Mouse (Mus musculus) embryonic facial prominence, embryonic 12.5 days (tissue): Measurements from ENCODE around the gene Zranb1. TPM values are rescaled to one million over a fixed set of nuclear protein-coding genes. Genes with fewer than 3 reads are reported as not detected.

Source experiments
- ATAC-seq: fragments of 200-750 bp; cut with Nextera tagmentation; 2 replicates; pipeline ENCODE4 v1.8.0; 2017; ENCODE audit not compliant: insufficient number of reproducible peaks, insufficient read depth, low FRiP score, low TSS enrichment
- H3K27ac ChIP-seq: fragments of 300-500 bp; sonication (generic); 2 replicates; pipeline ENCODE4 v1.5.1; 2016; ENCODE audit warnings: mild to moderate bottlenecking
- H3K27me3 ChIP-seq: fragments of 300-500 bp; sonication (generic); 2 replicates; pipeline ENCODE4 v1.6.1; 2016; ENCODE audit warnings: mild to moderate bottlenecking, moderate library complexity
- H3K36me3 ChIP-seq: fragments of 300-500 bp; sonication (generic); 2 replicates; pipeline ENCODE4 v1.6.1; 2016; ENCODE audit warnings: mild to moderate bottlenecking
- H3K4me1 ChIP-seq: fragments of 300-500 bp; sonication (generic); 2 replicates; pipeline ENCODE4 v1.6.1; 2016
- H3K4me2 ChIP-seq: fragments of 300-500 bp; sonication (generic); replicated peaks from 2 replicates; pipeline ENCODE4 v1.6.1; 2016; ENCODE audit warnings: mild to moderate bottlenecking, moderate library complexity
- H3K4me3 ChIP-seq: fragments of 300-500 bp; sonication (generic); 2 replicates; pipeline ENCODE4 v1.5.1; 2016; ENCODE audit warnings: mild to moderate bottlenecking
- H3K9ac ChIP-seq: fragments of 300-500 bp; sonication (generic); 2 replicates; pipeline ENCODE4 v1.6.1; 2016; ENCODE audit warnings: mild to moderate bottlenecking, moderate library complexity
- H3K9me3 ChIP-seq: fragments of 300-500 bp; sonication (generic); 2 replicates; pipeline ENCODE4 v1.6.1; 2016; ENCODE audit warnings: mild to moderate bottlenecking, moderate library complexity
- WGBS: fragments of 180-500 bp; shearing (Covaris S2); methylation state at CpG from one replicate; pipeline ENCODE4 v1.1.7; 2016; 5-methylcytosine and 5-hydroxymethylcytosine counted together
- polyA plus RNA-seq: library from polyadenylated mRNA; unstranded; fragments of >200 nt; fragmentation: Nextera tagmentation; extraction: Ambion mirVana; gene quantifications from 2 replicates; pipeline ENCODE4 v1.2.1, GENCODE M21; 2016

Zranb1 gene
- polyA plus RNA-seq, 1 experiment from 2014 or later, result 18.5 TPM

- peaks cover 1% of the 10 kb centered on the region; the same call in 1 of the 2 replicates for H3K36me3 ChIP-seq
- H3K9ac ChIP-seq, result no peak overlapping the region
- WGBS, result 46% methylated on average over 6 of the region's 6 CpGs
- H3K27ac ChIP-seq, result no peak overlapping the region
- no peak overlapping the region for H3K4me3 ChIP-seq
- no peak overlapping the region for H3K4me2 ChIP-seq
- peaks cover 42% of the 10 kb centered on the region for H3K4me1 ChIP-seq
- H3K9me3 ChIP-seq, result no peaks in the 10 kb centered on the region
- H3K27me3 ChIP-seq, result no peaks in the 10 kb centered on the region
- ATAC-seq, result no peak
These were observed 88.6 kb downstream of the Zranb1 start for GRCm38 (mm10) chr7:133019481-133020020.

GRCm38 (mm10) chr7:133024694-133025093 is 93.8 kb downstream of the Zranb1 start:
- ATAC-seq, result 0 out of 2 replicates have a peak, but pooled peaks have one; percentile 42
- no peak overlapping the region for H3K4me3 ChIP-seq
- no peak overlapping the region for H3K4me2 ChIP-seq
- 26% methylated on average over 1 of the region's 1 CpGs for WGBS
- H3K36me3 ChIP-seq, result no peaks in the 10 kb centered on the region
- H3K27ac ChIP-seq, result peak overlapping the region; percentile 68
- H3K4me1 ChIP-seq, result peaks cover 44% of the 10 kb centered on the region
- H3K9me3 ChIP-seq, result no peaks in the 10 kb centered on the region
- H3K27me3 ChIP-seq, result no peaks in the 10 kb centered on the region
- H3K9ac ChIP-seq, result no peak overlapping the region

GRCm38 (mm10) chr7:133027930-133028329 is 97.0 kb downstream of the Zranb1 start:
- peaks cover 39% of the 10 kb centered on the region for H3K4me1 ChIP-seq
- no peaks in the 10 kb centered on the region for H3K27me3 ChIP-seq
- ATAC-seq, result no peak
- H3K9ac ChIP-seq, result no peak overlapping the region
- no peak overlapping the region for H3K4me3 ChIP-seq
- 92% methylated on average over 4 of the region's 4 CpGs for WGBS
- H3K36me3 ChIP-seq, result no peaks in the 10 kb centered on the region
- no peak overlapping the region for H3K27ac ChIP-seq
- no peak overlapping the region for H3K4me2 ChIP-seq
- no peaks in the 10 kb centered on the region for H3K9me3 ChIP-seq

GRCm38 (mm10) chr7:133029004-133029403 is 98.1 kb downstream of the Zranb1 start:
- H3K36me3 ChIP-seq, result no peaks in the 10 kb centered on the region
- no peak overlapping the region for H3K4me2 ChIP-seq
- no peak overlapping the region for H3K27ac ChIP-seq
- peaks cover 45% of the 10 kb centered on the region for H3K4me1 ChIP-seq
- H3K9me3 ChIP-seq, result no peaks in the 10 kb centered on the region
- ATAC-seq, result no peak
- no peaks in the 10 kb centered on the region for H3K27me3 ChIP-seq
- no peak overlapping the region for H3K4me3 ChIP-seq
- H3K9ac ChIP-seq, result no peak overlapping the region
- 92% methylated on average over 8 of the region's 8 CpGs for WGBS

GRCm38 (mm10) chr7:133029496-133030047 is 98.6 kb downstream of the Zranb1 start:
- no peak overlapping the region for H3K9ac ChIP-seq
- H3K9me3 ChIP-seq, result no peaks in the 10 kb centered on the region
- no peak overlapping the region for H3K27ac ChIP-seq
- H3K27me3 ChIP-seq, result no peaks in the 10 kb centered on the region
- H3K4me2 ChIP-seq, result no peak overlapping the region
- H3K36me3 ChIP-seq, result no peaks in the 10 kb centered on the region
- ATAC-seq, result no peak
- WGBS, result 73% methylated on average over 8 of the region's 8 CpGs
- peaks cover 46% of the 10 kb centered on the region for H3K4me1 ChIP-seq
- H3K4me3 ChIP-seq, result no peak overlapping the region

- Histone ChIP-seq H3K4me3 (no peak overlapping the region), H3K36me3 (no peaks in the 10 kb centered on the region), H3K27ac (peak overlapping the region; percentile 57; the same call in 1 of the 2 replicates), H3K9ac (no peak overlapping the region), H3K27me3 (no peaks in the 10 kb centered on the region), H3K4me2 (no peak overlapping the region), H3K4me1 (peaks cover 50% of the 10 kb centered on the region), H3K9me3 (no peaks in the 10 kb centered on the region)
- ATAC-seq, result peak; percentile 43; the same call in 1 of the 2 replicates
- WGBS, result 44% methylated on average over 9 of the region's 9 CpGs
These were observed 101.8 kb downstream of the Zranb1 start for GRCm38 (mm10) chr7:133032589-133033203.

GRCm38 (mm10) chr7:133035901-133036300 is 105.0 kb downstream of the Zranb1 start:
- Histone ChIP-seq H3K4me3 (no peak overlapping the region), H3K27ac (no peak overlapping the region), H3K4me2 (no peak overlapping the region), H3K9ac (no peak overlapping the region), H3K27me3 (no peaks in the 10 kb centered on the region), H3K4me1 (peaks cover 71% of the 10 kb centered on the region), H3K36me3 (no peaks in the 10 kb centered on the region), H3K9me3 (no peaks in the 10 kb centered on the region)
- no peak for ATAC-seq

Other genes with a start within 250 kb of the Zranb1 start
- 23.6 and 27.0 TPM in 2 replicates for gene Fam53b, start 117.3 kb upstream of the Zranb1 start, polyA plus RNA-seq
- gene Eef1akmt2, start 78.5 kb upstream of the Zranb1 start, polyA plus RNA-seq, result 75.7 and 79.1 TPM in 2 replicates
- 43.0 and 43.1 TPM in 2 replicates for gene Abraxas2, start 71.9 kb upstream of the Zranb1 start, polyA plus RNA-seq
- 121 and 122 TPM in 2 replicates for gene Fgfr2, start 192.2 kb downstream of the Zranb1 start, polyA plus RNA-seq
- gene Ctbp2, start 193.2 kb downstream of the Zranb1 start, polyA plus RNA-seq, result 101 and 114 TPM in 2 replicates